Mouse (Mus musculus) ES-Bruce4 (cell line): ENCODE measurements around the gene Chd8.

Experiments
- CTCF ChIP-seq: IDR thresholded peaks from one replicate; pipeline ENCODE4 v1.8.1; 2011; ENCODE audit warnings: low read depth, low read length
- POLR2A ChIP-seq: IDR thresholded peaks from one replicate; pipeline ENCODE4 v1.8.1; 2011; ENCODE audit warnings: low read length; ENCODE audit not compliant: insufficient read depth

GRCm38 (mm10) chr14:52272781-52273180 is 15.2 kb upstream of the Chd8 start:
- no peak for TF ChIP-seq POLR2A
- TF ChIP-seq CTCF, result no peak
